ENCODE assay signal across 8 mouse cellular contexts in genomic region chr10:80397524-80398173, GRCm38 (mm10). TPM values are rescaled to one million over a fixed set of nuclear protein-coding genes. Genes with fewer than 3 reads are reported as not detected.
DNase-seq lines count a peak whose midpoint lies in the region; ATAC-seq and TF ChIP-seq lines count a peak whose summit lies in the region.

No protein-coding gene starts in this region.

- no peak for TF ChIP-seq CTCF in bone marrow macrophage, adult 2 months (IDR thresholded peaks at IDR 0.05; ENCODE audit: low read depth, low read length)

- peak overlapping the region; percentile 59 for H3K4me2 ChIP-seq in kidney, embryonic 14.5 days (replicated peaks; ENCODE audit: low read depth, low read length)
- peak overlapping the region; percentile 89 for H3K4me2 ChIP-seq in hindbrain, embryonic 15.5 days
- H3K4me2 ChIP-seq in midbrain, embryonic 14.5 days (ENCODE audit: low read length): peak overlapping the region; percentile 92

- no peak for ATAC-seq in kidney, embryonic 14.5 days (ENCODE audit: low FRiP score, low TSS enrichment)
- ATAC-seq in hindbrain, embryonic 15.5 days (ENCODE audit: low FRiP score, low read depth): no peak
- no peak for ATAC-seq in midbrain, embryonic 14.5 days (ENCODE audit: low FRiP score, low TSS enrichment)

- no peak for TF ChIP-seq POLR2A in bone marrow macrophage, adult 2 months (IDR thresholded peaks at IDR 0.05; ENCODE audit: borderline replicate concordance, low read depth, low read length)

- peaks cover 19% of the 10 kb centered on the region for H3K4me1 ChIP-seq in kidney, embryonic 14.5 days (ENCODE audit: control insufficient read depth, insufficient read depth, low read length)
- peaks cover 30% of the 10 kb centered on the region for H3K4me1 ChIP-seq in bone marrow macrophage, adult 2 months (ENCODE audit: control insufficient read depth, insufficient read depth, low read length)
- peaks cover 33% of the 10 kb centered on the region for H3K4me1 ChIP-seq in hindbrain, embryonic 15.5 days (replicated peaks)
- H3K4me1 ChIP-seq in midbrain, embryonic 14.5 days (ENCODE audit: control insufficient read depth, insufficient read depth, low read length): peaks cover 23% of the 10 kb centered on the region

- H3K27me3 ChIP-seq in kidney, embryonic 14.5 days (ENCODE audit: control insufficient read depth, insufficient read depth, low read length): no peaks in the 10 kb centered on the region
- no peaks in the 10 kb centered on the region for H3K27me3 ChIP-seq in hindbrain, embryonic 15.5 days
- H3K27me3 ChIP-seq in midbrain, embryonic 14.5 days (ENCODE audit: control insufficient read depth, insufficient read depth, low read length): no peaks in the 10 kb centered on the region

- peak overlapping the region; percentile 98 for H3K9ac ChIP-seq in kidney, embryonic 14.5 days (ENCODE audit: low read depth, low read length)
- peak overlapping the region; percentile 93 for H3K9ac ChIP-seq in hindbrain, embryonic 15.5 days
- peak overlapping the region; percentile 89 for H3K9ac ChIP-seq in midbrain, embryonic 14.5 days (replicated peaks; ENCODE audit: low read length)

- H3K4me3 ChIP-seq in kidney, embryonic 14.5 days (ENCODE audit: low read length): peak overlapping the region; percentile 77
- H3K4me3 ChIP-seq in bone marrow macrophage, adult 2 months (ENCODE audit: insufficient read depth, low read length): peak overlapping the region; percentile 84
- peak overlapping the region; percentile 65 for H3K4me3 ChIP-seq in hindbrain, embryonic 15.5 days
- H3K4me3 ChIP-seq in midbrain, embryonic 14.5 days (replicated peaks; ENCODE audit: low read depth, low read length): peak overlapping the region; percentile 74

- H3K27ac ChIP-seq in kidney, embryonic 14.5 days (ENCODE audit: low read depth, low read length): peak overlapping the region; percentile 100; the same call in 1 of the 2 replicates
- H3K27ac ChIP-seq in bone marrow macrophage, adult 2 months (ENCODE audit: insufficient read depth, low read depth, low read length): peak overlapping the region; percentile 91
- H3K27ac ChIP-seq in hindbrain, embryonic 15.5 days (replicated peaks): peak overlapping the region; percentile 99
- peak overlapping the region; percentile 99 for H3K27ac ChIP-seq in midbrain, embryonic 14.5 days (replicated peaks; ENCODE audit: low read depth, low read length)

- DNase-seq in kidney, adult 11 months: no peak
- DNase-seq in midbrain, embryonic 14.5 days: no peak
- no peak for DNase-seq in left cerebral cortex, adult 8-10 months (ENCODE audit: low spot score in 2 of 2)
- no peak for DNase-seq in retina, embryonic 14.5 days (ENCODE audit: low spot score)
- no peak for DNase-seq in embryo, embryonic 10.5 days (ENCODE audit: low spot score)

- H3K36me3 ChIP-seq in kidney, embryonic 14.5 days (ENCODE audit: control insufficient read depth, insufficient read depth, low read length): peaks cover 59% of the 10 kb centered on the region
- H3K36me3 ChIP-seq in hindbrain, embryonic 15.5 days: peaks cover 45% of the 10 kb centered on the region
- H3K36me3 ChIP-seq in midbrain, embryonic 14.5 days (ENCODE audit: control insufficient read depth, insufficient read depth, low read length): peaks cover 54% of the 10 kb centered on the region

- 43% methylated on average over 8 of the region's 8 CpGs for WGBS in kidney, embryonic 14.5 days
- WGBS in hindbrain, embryonic 15.5 days: 36% methylated on average over 8 of the region's 8 CpGs
- 43% methylated on average over 8 of the region's 8 CpGs for WGBS in midbrain, embryonic 14.5 days

- no peaks in the 10 kb centered on the region for H3K9me3 ChIP-seq in kidney, embryonic 14.5 days (ENCODE audit: control insufficient read depth, low read length)
- H3K9me3 ChIP-seq in hindbrain, embryonic 15.5 days: no peaks in the 10 kb centered on the region
- no peaks in the 10 kb centered on the region for H3K9me3 ChIP-seq in midbrain, embryonic 14.5 days (ENCODE audit: control insufficient read depth, low read length)

RNA-seq across cellular contexts. Expression of gene Mbd3, which starts 1.7 kb away (rescaled TPM):
- polyA plus RNA-seq in kidney, embryonic 14.5 days (2014; fragmentation: Nextera tagmentation; extraction: Ambion mirVana): 248 and 270 TPM in 2 replicates
- 55.6 and 58.2 TPM in 2 replicates for polyA plus RNA-seq in bone marrow macrophage, adult 2 months (2012; ENCODE audit: insufficient read depth, insufficient read length, missing spikeins)
- polyA plus RNA-seq in hindbrain, embryonic 15.5 days (2015; fragmentation: Nextera tagmentation; extraction: Ambion mirVana): 213 and 229 TPM in 2 replicates
- 166 and 208 TPM in 2 replicates for polyA plus RNA-seq in midbrain, embryonic 14.5 days (2014; fragmentation: Nextera tagmentation; extraction: Ambion mirVana)
- total RNA-seq in left cerebral cortex, adult 8-10 months (2022): 100 to 1,000 TPM; 146 to 152 (median 149) TPM

RNA-seq across cellular contexts. Expression of gene Uqcr11, which starts 9.0 kb away (rescaled TPM):
- 806 and 1,046 TPM in 2 replicates for polyA plus RNA-seq in kidney, embryonic 14.5 days (2014; fragmentation: Nextera tagmentation; extraction: Ambion mirVana)
- 175 and 193 TPM in 2 replicates for polyA plus RNA-seq in bone marrow macrophage, adult 2 months (2012; ENCODE audit: insufficient read depth, insufficient read length, missing spikeins)
- 711 and 737 TPM in 2 replicates for polyA plus RNA-seq in hindbrain, embryonic 15.5 days (2015; fragmentation: Nextera tagmentation; extraction: Ambion mirVana)
- polyA plus RNA-seq in midbrain, embryonic 14.5 days (2014; fragmentation: Nextera tagmentation; extraction: Ambion mirVana): 532 and 742 TPM in 2 replicates
- 100 to 1,000 TPM; 332 to 408 (median 366) TPM for total RNA-seq in left cerebral cortex, adult 8-10 months (2022)

RNA-seq across cellular contexts. Expression of gene Mex3d, which starts 10.2 kb away (rescaled TPM):
- polyA plus RNA-seq in kidney, embryonic 14.5 days (2014; fragmentation: Nextera tagmentation; extraction: Ambion mirVana): 8.7 and 14.6 TPM in 2 replicates
- 5.8 and 8.3 TPM in 2 replicates for polyA plus RNA-seq in bone marrow macrophage, adult 2 months (2012; ENCODE audit: insufficient read depth, insufficient read length, missing spikeins)
- 18.9 and 19.2 TPM in 2 replicates for polyA plus RNA-seq in hindbrain, embryonic 15.5 days (2015; fragmentation: Nextera tagmentation; extraction: Ambion mirVana)
- polyA plus RNA-seq in midbrain, embryonic 14.5 days (2014; fragmentation: Nextera tagmentation; extraction: Ambion mirVana): 17.3 and 28.2 TPM in 2 replicates
- 10 to 100 TPM; 18.9 to 20.3 (median 19.6) TPM for total RNA-seq in left cerebral cortex, adult 8-10 months (2022)

RNA-seq across cellular contexts. Expression of gene Tcf3, which starts 35.8 kb away (rescaled TPM):
- 134 and 162 TPM in 2 replicates for polyA plus RNA-seq in kidney, embryonic 14.5 days (2014; fragmentation: Nextera tagmentation; extraction: Ambion mirVana)
- polyA plus RNA-seq in bone marrow macrophage, adult 2 months (2012; ENCODE audit: insufficient read depth, insufficient read length, missing spikeins): 25.5 and 27.4 TPM in 2 replicates
- polyA plus RNA-seq in hindbrain, embryonic 15.5 days (2015; fragmentation: Nextera tagmentation; extraction: Ambion mirVana): 52.5 and 54.7 TPM in 2 replicates
- 49.8 and 60.4 TPM in 2 replicates for polyA plus RNA-seq in midbrain, embryonic 14.5 days (2014; fragmentation: Nextera tagmentation; extraction: Ambion mirVana)
- total RNA-seq in left cerebral cortex, adult 8-10 months (2022): 10 to 100 TPM; 27.7 to 32.6 (median 31.4) TPM

RNA-seq across cellular contexts. Expression of gene Plk5, which starts 41.4 kb away (rescaled TPM):
- polyA plus RNA-seq in kidney, embryonic 14.5 days (2014; fragmentation: Nextera tagmentation; extraction: Ambion mirVana): 0.62 and 0.66 TPM in 2 replicates
- not detected in 2 replicates for polyA plus RNA-seq in bone marrow macrophage, adult 2 months (2012; ENCODE audit: insufficient read depth, insufficient read length, missing spikeins)
- polyA plus RNA-seq in hindbrain, embryonic 15.5 days (2015; fragmentation: Nextera tagmentation; extraction: Ambion mirVana): 6.1 and 6.4 TPM in 2 replicates
- polyA plus RNA-seq in midbrain, embryonic 14.5 days (2014; fragmentation: Nextera tagmentation; extraction: Ambion mirVana): 2.9 and 3.2 TPM in 2 replicates
- 10 to 100 TPM; 27.8 to 29.4 (median 28.7) TPM for total RNA-seq in left cerebral cortex, adult 8-10 months (2022)
